Mouse (Mus musculus) forebrain, embryonic 16.5 days (tissue): Measurements from ENCODE around the gene Acad12. TPM values are rescaled to one million over a fixed set of nuclear protein-coding genes. Genes with fewer than 3 reads are reported as not detected.

Source experiments
- polyA plus RNA-seq: library from polyadenylated mRNA; unstranded; fragments of >200 nt; fragmentation: Nextera tagmentation; extraction: Ambion mirVana; gene quantifications from 2 replicates; pipeline ENCODE4 v1.2.1, GENCODE M21; 2015

The Acad12 gene
- polyA plus RNA-seq, 1 experiment from 2014 or later: 1.2 TPM

Other genes with a start within 250 kb of the Acad12 start
- gene Trafd1, start 233.3 kb downstream of the Acad12 start, polyA plus RNA-seq: 146 and 149 TPM in 2 replicates
- gene Naa25, start 221.0 kb downstream of the Acad12 start, polyA plus RNA-seq: 61.7 and 66.8 TPM in 2 replicates
- 1.2 and 1.9 TPM in 2 replicates for gene Tmem116, start 167.0 kb downstream of the Acad12 start, polyA plus RNA-seq
- gene Erp29, start 166.4 kb downstream of the Acad12 start, polyA plus RNA-seq: 142 and 159 TPM in 2 replicates
- gene Adam1b, start 115.5 kb downstream of the Acad12 start, polyA plus RNA-seq: 0.08 TPM in 1 of 2 replicates, not detected in the other
- gene Adam1a, start 73.5 kb downstream of the Acad12 start, polyA plus RNA-seq: 3.4 and 4.9 TPM in 2 replicates
- not detected in 2 replicates for gene Gm42878, start 73.5 kb downstream of the Acad12 start, polyA plus RNA-seq
- gene Mapkapk5, start 73.0 kb downstream of the Acad12 start, polyA plus RNA-seq: 66.8 and 67.8 TPM in 2 replicates
- 99.2 and 102 TPM in 2 replicates for gene Aldh2, start 25.1 kb downstream of the Acad12 start, polyA plus RNA-seq
- gene Acad10, start 41.6 kb upstream of the Acad12 start, polyA plus RNA-seq: 0.71 and 1.5 TPM in 2 replicates
- gene Brap, start 41.6 kb upstream of the Acad12 start, polyA plus RNA-seq: 51.5 and 55.5 TPM in 2 replicates
- 55.8 and 58.3 TPM in 2 replicates for gene Atxn2, start 92.4 kb upstream of the Acad12 start, polyA plus RNA-seq
- 5.5 and 5.9 TPM in 2 replicates for gene Sh2b3, start 218.7 kb upstream of the Acad12 start, polyA plus RNA-seq
- gene Pheta1, start 230.0 kb upstream of the Acad12 start, polyA plus RNA-seq: 55.7 TPM in 2 replicates